Mouse (Mus musculus) G1E (cell line): ENCODE measurements at regions not wholly inside any gene's neighbourhood (a gene's known extent, or its start where the extent isn't known, plus 50 kb on each side); places are given as distances from the start of the nearest gene placed in this dataset.

ENCODE experiments used
- CTCF ChIP-seq: IDR thresholded peaks from 2 replicates; pipeline ENCODE4 v1.5.1; 2012; ENCODE audit warnings: low read depth, low read length, inconsistent platforms, mixed read lengths
- GATA1 ChIP-seq: IDR thresholded peaks from 2 replicates; pipeline ENCODE4 v1.6.1; 2012; ENCODE audit warnings: borderline replicate concordance, low read length, inconsistent platforms, mixed read lengths
- POLR2AphosphoS5 ChIP-seq: IDR thresholded peaks from 2 replicates; pipeline ENCODE4 v1.6.1; 2012; ENCODE audit warnings: low read depth, low read length, inconsistent platforms; ENCODE audit not compliant: insufficient replicate concordance
- TAL1 ChIP-seq: conservative IDR thresholded peaks from 2 replicates; pipeline ENCODE4 v1.6.1; 2012; ENCODE audit warnings: low read depth, low read length, inconsistent platforms, mixed read lengths

DNA sequence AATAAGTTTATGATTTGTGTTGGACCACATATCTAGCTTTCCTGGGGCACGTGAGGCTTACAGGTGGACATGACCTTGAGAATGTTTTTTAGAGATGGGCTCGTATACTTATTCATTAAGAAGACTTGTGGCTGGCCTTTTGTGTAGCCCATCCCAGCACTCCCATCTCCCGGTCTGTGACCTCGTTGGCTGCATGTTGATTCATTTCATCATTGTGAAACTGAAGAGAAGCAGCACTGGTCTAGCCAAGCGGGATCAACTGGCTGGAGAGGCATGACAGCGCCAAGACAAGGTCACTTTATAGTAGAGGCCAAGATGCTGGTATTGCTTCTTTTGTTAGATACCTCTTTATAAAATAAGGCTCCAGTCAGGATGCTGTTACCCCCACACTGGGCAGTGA, 236.0 kb downstream of the Ttll7 start:
- TF ChIP-seq CTCF = no peak
- TF ChIP-seq GATA1 = no peak
- TF ChIP-seq POLR2AphosphoS5 = no peak
- TF ChIP-seq TAL1 = no peak
